ENCODE assay signal across 18 mouse cellular contexts in the genomic region with DNA sequence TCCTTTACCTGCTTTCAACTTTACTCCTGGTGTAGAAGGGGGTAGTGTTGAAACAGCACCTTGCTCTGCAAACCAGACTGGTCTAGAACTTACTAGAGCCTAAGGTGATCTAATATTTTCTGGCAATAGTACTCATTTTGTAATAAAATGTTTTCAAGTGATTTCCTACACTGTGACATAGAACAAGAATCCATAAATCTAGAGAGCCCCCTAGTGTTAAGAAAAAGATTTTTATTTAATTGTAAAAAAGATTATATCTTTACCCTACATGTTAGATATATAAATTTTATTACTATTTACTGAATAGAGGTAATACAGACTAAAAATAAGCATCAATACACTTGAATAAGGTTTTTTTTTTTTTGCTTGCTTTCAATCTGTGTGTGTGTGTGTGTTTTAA. TPM values are rescaled to one million over a fixed set of nuclear protein-coding genes. Genes with fewer than 3 reads are reported as not detected.
DNase-seq lines count a peak whose midpoint lies in the region; ATAC-seq and TF ChIP-seq lines count a peak whose summit lies in the region.
"Had no signal": no experiment of that assay in that cellular context is flagged by ENCODE, and none has a peak within 500 bp of the region (broad histone marks: within the 10 kb centered on the region; RNA-seq: fewer than 3 reads in every experiment).

No protein-coding gene starts in this region.

- H3K36me3 ChIP-seq in forebrain, embryonic 16.5 days (ENCODE audit: control insufficient read depth, insufficient read depth), result no peaks in the 10 kb centered on the region; the same call in none of the 2 replicates
- no peaks in the 10 kb centered on the region for H3K36me3 ChIP-seq in forebrain, embryonic 11.5 days (ENCODE audit: control insufficient read depth, insufficient read depth, low read length)
- H3K36me3 ChIP-seq: stomach, embryonic 15.5 days had no signal

- no peak for DNase-seq in forebrain, embryonic 11.5 days (ENCODE audit: low spot score)
- no peak for DNase-seq in left cerebral cortex, adult 2 months (ENCODE audit: extremely low spot score in 1 of 2, low spot score in 2 of 2)
- no peak for DNase-seq in left cerebral cortex, postnatal 14 days (ENCODE audit: low spot score in 2 of 2)
- DNase-seq in fat pad, adult 2 months (ENCODE audit: extremely low read depth, low read depth, low spot score), result peak; percentile 18
- no peak for DNase-seq in frontal cortex, adult 2 months (ENCODE audit: extremely low spot score in 1 of 2, low spot score in 1 of 2)
- DNase-seq in right cerebral cortex, postnatal 14 days, result no peak
- DNase-seq: adrenal gland, postnatal 36 days; B cell, adult 2 months; cerebellum, adult 9-11 months; heart, adult 11 months; kidney, adult 8-10 months; thymus, postnatal 14 days had no signal

- H3K9ac ChIP-seq in forebrain, embryonic 16.5 days (replicated peaks; ENCODE audit: low read depth, low read length), result no peak overlapping the region
- no peak overlapping the region for H3K9ac ChIP-seq in forebrain, embryonic 11.5 days (ENCODE audit: low read length)
- H3K9ac ChIP-seq: hindbrain, embryonic 13.5 days; limb, embryonic 13.5 days; neural tube, embryonic 13.5 days; stomach, embryonic 15.5 days had no signal

- no peak overlapping the region for H3K27ac ChIP-seq in forebrain, embryonic 16.5 days (ENCODE audit: low read length)
- no peak overlapping the region for H3K27ac ChIP-seq in forebrain, embryonic 11.5 days (ENCODE audit: low read depth, low read length)
- H3K27ac ChIP-seq in left cerebral cortex, adult 2 months, result no peak overlapping the region
- H3K27ac ChIP-seq: hindbrain, embryonic 13.5 days; limb, embryonic 13.5 days; neural tube, embryonic 13.5 days; stomach, embryonic 15.5 days had no signal

- TF ChIP-seq CTCF in left cerebral cortex, adult 2 months (IDR thresholded peaks at IDR 0.05), result peak; percentile 59

- no peak overlapping the region for H3K4me3 ChIP-seq in forebrain, embryonic 16.5 days (replicated peaks; ENCODE audit: low read length)
- no peak overlapping the region for H3K4me3 ChIP-seq in forebrain, embryonic 11.5 days (ENCODE audit: low read depth, low read length)
- H3K4me3 ChIP-seq in left cerebral cortex, adult 2 months, result no peak overlapping the region
- H3K4me3 ChIP-seq: hindbrain, embryonic 13.5 days; limb, embryonic 13.5 days; neural tube, embryonic 13.5 days; stomach, embryonic 15.5 days had no signal

- no peak overlapping the region for H3K4me2 ChIP-seq in forebrain, embryonic 16.5 days (ENCODE audit: low read length)
- H3K4me2 ChIP-seq in forebrain, embryonic 11.5 days (ENCODE audit: low read depth, low read length, severe bottlenecking), result no peak overlapping the region
- H3K4me2 ChIP-seq: hindbrain, embryonic 13.5 days; limb, embryonic 13.5 days; neural tube, embryonic 13.5 days; stomach, embryonic 15.5 days had no signal

- no peaks in the 10 kb centered on the region for H3K9me3 ChIP-seq in forebrain, embryonic 16.5 days (ENCODE audit: control insufficient read depth, low read length)
- no peaks in the 10 kb centered on the region for H3K9me3 ChIP-seq in forebrain, embryonic 11.5 days (ENCODE audit: control insufficient read depth, low read length)
- H3K9me3 ChIP-seq: hindbrain, embryonic 13.5 days; limb, embryonic 13.5 days; neural tube, embryonic 13.5 days; stomach, embryonic 15.5 days had no signal

- 0 out of 2 replicates have a peak, but pooled peaks have one; percentile 10 for ATAC-seq in forebrain, embryonic 16.5 days
- ATAC-seq in forebrain, embryonic 11.5 days (replicated peaks; ENCODE audit: low FRiP score), result no peak
- peak; percentile 22 for ATAC-seq in CD4-positive, CD25-positive, alpha-beta regulatory T cell, adult 4 months

- intact Hi-C loops in left cerebral cortex, adult 2 months (cut with DNase I), result loop anchor here (1.0 kb wide), 1 partner anchor 168 kb away; no protein-coding TSS in a partner anchor
- intact Hi-C loops in left cerebral cortex, postnatal 14 days (cut with DNase I), result loop anchor here (5.0 kb wide), 1 partner anchor 168 kb away; no protein-coding TSS in a partner anchor

- no peaks in the 10 kb centered on the region for H3K4me1 ChIP-seq in forebrain, embryonic 16.5 days (replicated peaks; ENCODE audit: control insufficient read depth, insufficient read depth, low read length)
- no peaks in the 10 kb centered on the region for H3K4me1 ChIP-seq in forebrain, embryonic 11.5 days (replicated peaks; ENCODE audit: control insufficient read depth, insufficient read depth, low read length)
- H3K4me1 ChIP-seq: neural tube, embryonic 13.5 days; stomach, embryonic 15.5 days had no signal

- no peaks in the 10 kb centered on the region for H3K27me3 ChIP-seq in forebrain, embryonic 16.5 days (replicated peaks; ENCODE audit: control insufficient read depth, insufficient read depth, low read length)
- no peaks in the 10 kb centered on the region for H3K27me3 ChIP-seq in forebrain, embryonic 11.5 days (ENCODE audit: control insufficient read depth, insufficient read depth, low read length)
- H3K27me3 ChIP-seq: hindbrain, embryonic 13.5 days; limb, embryonic 13.5 days; neural tube, embryonic 13.5 days; stomach, embryonic 15.5 days had no signal

RNA-seq across cellular contexts. Expression of a gene that starts 29.6 kb away (rescaled TPM):
- 132 and 135 TPM in 2 replicates for polyA plus RNA-seq in forebrain, embryonic 16.5 days (2015; fragmentation: Nextera tagmentation; extraction: Ambion mirVana)
- 73.8 and 82.0 TPM in 2 replicates for polyA plus RNA-seq in forebrain, embryonic 11.5 days (2014; fragmentation: Nextera tagmentation; extraction: Ambion mirVana)
- 10 to 100 TPM; 40.5 to 43.2 TPM for total RNA-seq in left cerebral cortex, adult 2 months (2021)
- 10 to 100 TPM; 43.3 to 54.7 TPM for total RNA-seq in left cerebral cortex, postnatal 14 days (2021)
- polyA plus RNA-seq in CD4-positive, CD25-positive, alpha-beta regulatory T cell, adult 4 months (2017; shearing (Covaris generic)), result 10 to 100 TPM; 33.0 to 55.6 TPM
- 32.5 and 35.4 TPM in 2 replicates for polyA plus RNA-seq in frontal cortex, adult 2 months (2012; rRNA removed)
